Mouse (Mus musculus) spleen, postnatal 4 days (tissue): ENCODE measurements around the gene Gm10318.

ENCODE experiments used
- DNase-seq, 2 experiments: peaks; one replicate each; pipeline ENCODE4 v3.0.0; 2022; ENCODE audit warnings: low spot score in 2 of 2

Gm10318 gene

DNA sequence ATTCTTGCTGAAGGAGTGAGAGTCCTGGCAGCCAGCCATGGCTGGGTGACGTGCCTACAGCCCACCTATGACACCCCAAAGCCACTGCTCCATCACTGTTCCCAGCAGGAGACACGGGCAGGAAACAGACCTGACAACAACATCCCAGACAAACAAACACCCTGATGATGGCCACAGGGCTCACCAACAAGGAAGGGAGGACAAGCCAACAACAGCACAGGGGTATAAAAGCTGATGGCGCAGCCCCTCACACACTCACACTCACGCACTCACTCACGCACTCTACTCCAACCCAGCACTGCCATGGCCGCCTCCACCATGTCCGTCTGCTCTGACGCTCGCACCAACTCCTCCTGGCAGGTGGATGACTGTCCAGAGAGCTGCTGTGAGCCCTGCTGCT lies at the start of gene Gm10318:
Gene Gm10318, plus strand, starts transcription at position 301 of the 400 bp plus-strand sequence.
- DNase-seq, result no peak

DNA sequence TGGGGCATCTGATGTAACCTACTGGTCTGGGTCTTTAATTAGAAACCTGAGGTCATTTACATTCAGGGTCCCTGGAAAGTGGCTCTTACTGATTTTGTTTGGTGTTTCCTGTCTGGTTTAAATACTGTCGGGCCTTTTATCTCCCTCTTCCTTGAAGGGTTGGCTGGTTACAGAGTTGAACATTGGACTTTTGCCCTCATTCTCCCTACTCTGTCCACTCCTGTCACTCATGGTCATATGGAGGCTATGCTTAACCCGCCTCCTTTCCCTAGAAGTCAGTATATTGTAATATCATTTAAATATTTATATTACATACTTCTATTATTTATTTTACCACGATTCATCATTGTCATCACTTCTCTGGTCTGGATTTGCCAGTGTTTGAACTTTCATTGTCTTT lies 48.6 kb upstream of the Gm10318 start:
- no peak for DNase-seq

DNA sequence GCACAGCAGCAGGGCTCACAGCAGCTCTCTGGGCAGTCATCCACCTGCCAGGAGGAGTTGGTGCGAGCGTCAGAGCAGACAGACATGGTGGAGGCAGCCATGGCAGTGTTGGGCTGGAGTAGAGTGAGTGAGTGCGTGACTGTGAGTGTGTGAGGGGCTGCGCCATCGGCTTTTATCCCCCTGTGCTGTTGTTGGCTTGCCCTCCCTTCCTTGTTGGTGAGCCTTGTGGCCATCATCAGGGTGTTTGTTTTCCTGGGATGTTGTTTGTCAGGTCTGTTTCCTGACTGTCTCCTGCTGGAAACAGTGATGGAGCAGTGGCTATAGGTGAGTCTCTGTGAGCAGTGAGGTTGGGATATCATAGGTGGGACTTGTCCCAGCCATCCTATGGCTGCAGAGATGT lies 40.9 kb upstream of the Gm10318 start, which contains the start of gene Gm9507:
Gene Gm9507, minus strand, starts transcription at position 101 of the 400 bp plus-strand sequence.
- no peak for DNase-seq

DNA sequence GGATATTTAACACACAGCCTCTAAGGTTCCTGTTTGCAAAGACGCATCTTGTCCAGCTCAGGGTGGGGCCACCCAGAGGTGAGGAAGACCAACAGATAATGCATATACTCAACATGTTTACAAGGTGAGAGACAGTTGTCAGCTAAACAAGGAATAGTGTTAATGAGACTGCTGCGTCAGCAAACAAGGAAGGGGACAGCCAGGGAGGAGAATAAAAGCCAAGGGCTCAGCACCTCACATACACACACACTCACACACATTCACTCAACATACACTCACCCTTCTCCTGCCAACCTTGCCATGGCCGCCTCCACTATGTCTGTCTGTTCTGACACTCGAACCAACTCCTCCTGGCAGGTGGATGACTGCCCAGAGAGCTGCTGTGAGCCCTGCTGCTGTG lies 38.3 kb upstream of the Gm10318 start, which contains the start of gene Gm2696:
Gene Gm2696, plus strand, starts transcription at position 301 of the 400 bp plus-strand sequence.
- no peak for DNase-seq

DNA sequence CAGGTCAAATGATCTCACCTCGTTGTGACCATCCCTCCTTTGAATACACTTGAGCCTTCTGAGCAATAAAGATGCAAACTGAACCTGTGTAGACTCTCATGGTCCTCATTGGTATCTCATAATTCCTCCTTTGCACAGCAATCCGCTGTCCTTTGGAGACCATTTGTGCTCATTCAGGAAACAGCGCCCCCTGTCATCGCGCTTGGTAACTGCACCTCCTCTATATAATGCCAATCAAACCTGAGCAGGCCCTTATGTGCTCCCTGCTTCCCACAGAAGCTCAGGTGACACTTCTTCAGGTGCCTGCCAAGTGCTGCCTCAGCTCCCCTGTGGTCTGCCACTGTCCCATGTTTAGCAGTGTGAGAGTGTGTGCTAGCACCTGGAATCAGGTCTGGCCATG lies 37.1 kb upstream of the Gm10318 start:
- peak in 1 of 2 experiments; percentile 69 for DNase-seq

DNA sequence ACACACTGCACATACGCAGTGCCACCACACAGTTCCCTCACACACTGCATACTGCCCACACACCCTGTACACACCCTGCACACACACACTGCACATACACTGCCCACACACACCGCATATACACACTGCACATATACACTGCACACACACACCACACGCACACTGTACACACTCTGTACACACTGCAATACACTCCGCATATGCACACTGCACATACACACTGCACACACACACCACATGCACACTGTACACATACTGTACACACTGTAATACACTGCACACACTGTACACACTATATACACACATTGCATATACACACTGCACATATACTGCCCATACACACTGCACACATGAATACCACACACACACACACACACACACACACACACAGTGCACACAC lies 34.1 kb upstream of the Gm10318 start:
- no peak for DNase-seq

DNA sequence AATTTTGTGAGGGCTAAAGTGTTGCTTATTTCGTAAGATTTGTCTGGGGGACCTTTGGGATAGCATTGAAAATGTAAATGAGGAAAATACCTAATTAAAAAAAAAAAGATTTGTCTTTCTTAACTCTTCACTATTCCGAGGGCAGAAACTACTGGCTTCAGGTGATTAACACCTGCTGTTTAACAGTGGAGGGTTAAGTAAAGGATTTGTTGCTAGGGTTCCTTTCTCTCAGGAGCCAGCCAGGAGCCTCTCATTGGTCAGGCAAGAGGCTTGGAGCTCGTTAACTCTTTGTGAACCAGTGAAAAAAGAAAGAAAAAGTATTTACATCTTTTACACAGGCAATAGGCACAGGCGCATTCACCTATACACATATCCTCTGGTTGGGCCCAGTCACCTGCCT lies 33.5 kb upstream of the Gm10318 start:
- no peak for DNase-seq

DNA sequence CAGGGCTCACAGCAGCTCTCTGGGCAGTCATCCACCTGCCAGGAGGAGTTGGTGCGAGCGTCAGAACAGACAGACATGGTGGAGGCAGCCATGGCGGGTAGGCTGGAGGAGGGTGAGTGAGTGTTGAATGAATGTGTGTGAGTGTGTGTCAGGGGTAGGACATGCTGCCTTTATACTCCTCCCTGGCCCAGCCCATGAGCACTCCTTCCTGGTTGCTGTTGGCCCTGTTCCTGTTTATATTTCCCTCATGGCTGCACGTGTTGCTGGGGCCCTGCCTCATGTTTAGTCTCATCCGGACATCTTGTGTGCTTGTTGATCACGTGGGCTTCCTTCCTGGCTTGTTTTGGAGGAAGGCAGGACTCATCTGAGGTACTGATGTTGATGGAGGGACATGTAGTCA lies 25.7 kb upstream of the Gm10318 start, which contains the start of gene Krtap10-4:
Gene Krtap10-4, minus strand, starts transcription at position 145 of the 400 bp plus-strand sequence.
- no peak for DNase-seq

DNA sequence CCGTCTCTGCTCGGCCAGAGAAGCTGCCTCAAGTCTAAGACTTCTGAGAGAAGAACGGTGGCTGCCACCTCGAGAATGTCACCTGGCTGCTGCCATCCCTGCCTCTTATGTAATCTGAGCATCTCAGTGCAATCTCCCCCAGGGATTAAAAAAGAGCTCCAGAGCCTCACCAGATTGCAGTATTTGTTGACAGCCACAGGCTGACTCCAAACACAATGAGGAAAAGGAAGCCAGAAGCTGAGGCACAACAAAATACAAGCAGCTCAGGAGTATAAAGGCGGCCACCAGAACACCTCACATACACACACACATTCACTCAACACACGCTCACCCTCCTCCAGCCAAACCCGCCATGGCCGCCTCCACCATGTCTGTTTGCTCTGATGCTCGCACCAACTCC lies 17.0 kb upstream of the Gm10318 start, which contains the start of gene Krtap10-10:
Gene Krtap10-10, plus strand, starts transcription at position 301 of the 400 bp plus-strand sequence.
- no peak for DNase-seq

DNA sequence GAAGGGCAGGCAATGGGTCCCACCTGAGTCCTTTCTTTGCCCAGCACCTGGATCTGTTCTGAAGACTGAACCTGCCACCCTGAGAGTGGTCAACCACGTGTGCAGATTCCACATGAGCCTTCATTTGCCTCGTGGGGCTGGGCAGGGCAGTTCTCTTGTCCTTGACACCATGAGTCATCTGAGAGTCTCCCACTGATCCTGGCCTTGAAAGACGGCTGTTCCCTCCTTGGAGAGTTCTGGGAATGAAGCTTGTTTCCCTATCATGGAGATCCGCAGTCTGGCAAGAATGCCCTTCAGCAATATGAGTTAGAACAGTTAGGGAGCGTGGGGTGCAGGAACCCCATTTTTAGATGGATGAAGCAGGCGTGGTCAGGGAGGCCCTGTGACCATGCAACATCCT lies 13.7 kb upstream of the Gm10318 start:
- DNase-seq, result no peak

DNA sequence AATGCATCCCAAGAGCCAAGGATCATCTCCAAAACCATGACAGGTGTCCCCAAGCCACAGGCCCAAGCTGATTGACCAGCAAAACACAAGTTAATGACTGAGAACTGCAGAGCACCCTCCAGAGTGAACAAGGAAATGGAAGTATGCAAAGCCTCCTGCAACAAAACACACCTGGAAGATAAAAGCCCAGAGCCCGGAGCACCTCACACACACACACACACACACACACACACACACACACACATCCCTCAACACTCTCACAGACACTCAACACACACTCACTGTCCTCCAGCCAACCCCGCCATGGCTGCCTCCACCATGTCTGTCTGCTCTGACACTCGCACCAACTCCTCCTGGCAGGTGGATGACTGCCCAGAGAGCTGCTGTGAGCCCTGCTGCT lies 6.2 kb upstream of the Gm10318 start, which contains the start of gene Gm36176:
Gene Gm36176, plus strand, starts transcription at position 301 of the 400 bp plus-strand sequence.
- DNase-seq, result no peak

DNA sequence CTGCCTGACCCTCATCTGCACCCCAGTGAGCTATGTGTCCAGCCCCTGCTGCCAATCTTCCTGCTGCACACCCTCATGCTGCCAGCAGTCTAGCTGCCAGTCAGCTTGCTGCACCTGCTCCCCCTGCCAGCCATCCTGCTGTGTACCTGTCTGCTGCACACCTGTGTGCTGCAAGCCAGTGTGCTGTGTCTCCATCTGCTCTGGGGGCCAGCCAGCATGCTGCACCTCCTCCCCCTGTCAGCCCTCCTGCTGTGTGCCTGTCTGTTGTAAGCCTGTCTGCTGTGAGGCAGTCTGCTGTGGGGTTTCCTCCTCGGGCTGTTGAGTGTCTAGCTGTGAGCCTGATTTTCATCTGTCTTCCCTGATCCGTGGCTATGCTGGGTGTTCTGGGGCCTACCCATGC lies 5.7 kb upstream of the Gm10318 start:
- DNase-seq, result no peak

DNA sequence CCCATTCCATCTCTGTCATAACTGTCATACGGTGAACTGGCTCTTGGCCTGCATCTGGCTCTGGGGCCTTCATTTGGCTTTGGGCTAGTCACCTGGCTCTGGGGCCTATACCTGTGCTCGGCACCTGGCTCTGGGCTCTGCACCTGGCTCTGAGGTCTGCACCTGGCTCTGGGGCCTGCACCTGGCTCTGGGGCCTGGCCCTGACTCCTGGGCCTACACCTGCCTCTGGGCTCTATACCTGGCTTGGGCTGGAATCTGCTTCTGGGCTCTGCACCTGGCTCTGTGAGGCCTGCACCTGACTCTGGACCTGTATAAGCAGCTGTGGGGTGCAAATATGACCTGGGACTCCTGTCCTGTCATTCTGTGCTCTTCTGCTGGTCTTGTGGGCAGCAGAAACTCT lies 5.1 kb upstream of the Gm10318 start:
- DNase-seq, result no peak

DNA sequence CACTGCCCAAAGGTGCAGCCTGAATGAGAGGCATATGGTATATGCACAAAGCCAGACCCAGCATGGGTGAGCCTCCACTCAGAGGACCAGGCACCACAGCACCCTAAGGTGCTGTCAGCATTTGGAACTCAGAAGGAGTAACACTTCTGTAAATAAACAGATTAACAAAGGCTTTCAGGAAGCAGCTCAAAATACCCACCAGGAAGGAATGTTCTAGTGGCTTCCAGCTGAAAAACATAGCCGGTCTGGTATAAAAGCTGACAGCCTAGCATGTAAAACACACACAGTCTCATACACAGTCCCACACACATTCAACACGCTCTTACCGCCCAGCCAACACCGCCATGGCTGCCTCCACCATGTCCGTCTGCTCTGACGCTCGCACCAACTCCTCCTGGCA lies 9.0 kb downstream of the Gm10318 start, which contains the start of gene Gm3285:
Gene Gm3285, plus strand, starts transcription at position 301 of the 400 bp plus-strand sequence.
- no peak for DNase-seq

DNA sequence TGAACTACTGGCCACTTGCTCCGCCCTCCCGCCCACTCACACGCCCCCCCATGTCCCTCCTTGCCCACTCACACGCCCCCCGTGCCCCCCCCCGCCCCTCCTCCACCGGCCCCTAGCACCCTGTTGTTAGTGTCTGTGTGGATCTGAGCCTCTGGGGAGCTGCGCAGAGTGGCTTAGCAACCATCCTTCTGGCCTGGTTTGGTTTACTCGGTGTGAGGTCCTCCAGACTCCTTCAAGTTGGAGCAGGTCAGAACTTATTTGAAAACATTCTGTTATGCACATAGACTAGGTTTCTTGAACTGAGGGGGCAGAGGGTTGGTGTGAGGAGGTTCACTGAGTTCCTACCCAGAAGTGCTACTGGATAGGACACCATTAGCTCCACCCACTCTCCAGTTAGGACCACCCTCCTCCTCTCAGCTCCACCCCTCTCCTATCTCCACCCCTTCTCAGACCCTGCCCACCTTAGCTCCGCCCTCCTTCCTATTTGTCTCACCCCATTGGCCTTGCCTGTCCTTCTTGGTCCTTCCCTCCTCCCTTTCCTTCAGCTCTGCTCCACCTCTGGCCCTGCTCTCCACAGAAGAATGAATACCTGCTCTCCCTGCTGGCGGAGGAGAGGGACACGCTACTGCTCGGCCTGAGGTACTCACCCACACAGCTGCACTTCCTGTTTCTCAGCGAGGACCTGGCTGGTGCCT lies 11.6 kb downstream of the Gm10318 start:
- peak in 1 of 2 experiments; percentile 38 for DNase-seq

DNA sequence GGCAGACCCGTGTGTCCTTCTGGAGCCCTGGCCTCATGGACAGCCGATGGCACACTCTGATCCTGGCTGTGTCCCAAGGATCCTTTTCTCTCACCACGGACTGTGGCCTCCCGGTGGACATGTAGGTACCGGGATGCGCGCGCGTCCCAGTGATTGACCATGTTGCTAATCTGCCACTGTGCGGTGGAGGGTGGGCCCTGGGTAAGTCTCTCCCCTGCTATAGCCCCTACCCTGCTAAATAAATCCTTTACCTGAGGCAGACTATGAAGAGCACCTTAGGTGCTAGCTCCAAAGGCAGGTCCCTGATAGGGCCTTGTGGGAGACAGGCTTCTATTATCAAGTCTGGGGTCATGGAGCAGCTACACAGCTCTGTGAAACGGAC lies 12.1 kb downstream of the Gm10318 start:
- no peak for DNase-seq

DNA sequence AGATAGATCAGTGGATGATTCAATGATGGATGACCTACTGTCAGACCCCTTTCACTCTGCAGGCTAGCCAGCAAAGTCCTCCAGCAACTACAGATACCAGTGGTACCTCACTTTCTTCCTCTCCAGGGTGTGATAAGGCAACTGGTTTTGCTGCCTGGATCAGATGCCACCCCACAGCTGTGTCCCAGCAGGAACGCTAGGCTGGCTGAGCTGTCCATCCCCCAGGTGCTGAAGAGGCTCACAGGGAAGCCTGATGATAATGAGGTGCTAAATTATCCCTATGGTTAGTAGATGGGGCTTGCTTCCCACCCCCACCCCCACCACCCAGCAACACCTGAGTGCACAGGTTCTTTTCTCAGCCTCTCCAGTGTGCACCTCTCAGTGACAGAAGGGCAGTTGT lies 14.9 kb downstream of the Gm10318 start:
- DNase-seq, result no peak

DNA sequence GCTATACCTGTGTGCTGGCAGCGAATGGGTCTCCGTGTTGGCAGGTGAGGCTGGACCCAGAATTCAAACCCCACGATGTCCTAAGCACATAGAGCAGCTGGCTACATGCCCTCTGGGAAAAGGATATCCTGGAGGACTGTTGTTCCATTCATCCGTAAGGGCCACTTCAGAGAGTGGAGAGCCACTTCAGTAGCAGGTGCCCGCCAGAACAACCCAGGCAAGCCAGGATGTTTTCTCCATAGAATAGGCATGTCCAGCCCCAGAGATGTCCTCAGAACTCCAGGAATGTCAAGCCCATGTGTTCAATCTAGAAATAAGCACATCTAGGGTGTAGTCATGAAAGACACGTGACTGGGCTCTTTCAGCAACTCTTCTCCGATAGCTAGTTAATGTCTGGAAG lies 17.0 kb downstream of the Gm10318 start:
- no peak for DNase-seq

DNA sequence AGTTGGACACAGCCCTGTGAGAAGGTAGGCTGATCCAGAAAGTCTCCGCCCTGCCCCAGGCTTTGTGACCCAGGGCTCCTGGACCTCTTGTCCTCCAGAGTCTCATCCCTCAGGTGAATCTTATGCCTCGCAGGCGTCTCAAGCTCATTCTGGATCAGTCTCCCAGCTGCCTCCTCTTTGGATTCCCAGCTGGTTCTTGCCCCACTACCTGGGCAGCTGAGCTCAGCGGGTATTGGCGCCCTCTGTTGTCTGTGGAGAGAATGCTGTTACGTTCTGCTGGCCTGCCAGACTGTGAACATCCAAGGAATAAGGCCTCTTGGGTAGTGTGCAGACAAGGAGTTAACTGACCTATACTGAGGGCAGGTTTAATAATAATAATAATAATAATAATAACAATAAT lies 26.3 kb downstream of the Gm10318 start:
- DNase-seq, result no peak

DNA sequence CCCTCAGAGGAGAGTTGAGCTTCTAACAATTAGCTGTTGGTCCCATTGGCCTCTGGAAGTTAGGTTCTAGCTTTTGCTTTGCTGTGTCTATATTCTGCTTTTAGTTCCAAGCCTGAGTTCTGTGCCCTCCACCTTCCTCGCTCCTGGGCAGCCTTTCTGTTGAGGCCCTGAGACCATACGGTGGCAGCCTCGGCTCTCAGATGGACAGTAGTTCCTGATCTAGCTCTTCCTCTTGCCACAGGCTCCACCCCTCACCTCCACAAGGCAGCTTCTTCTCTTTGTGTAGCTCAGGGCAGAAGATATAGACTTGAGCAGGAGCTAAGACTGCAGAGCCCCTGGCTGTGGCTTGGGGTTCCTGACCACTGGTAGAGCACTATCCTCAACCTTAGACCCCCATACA lies 27.6 kb downstream of the Gm10318 start:
- no peak for DNase-seq

DNA sequence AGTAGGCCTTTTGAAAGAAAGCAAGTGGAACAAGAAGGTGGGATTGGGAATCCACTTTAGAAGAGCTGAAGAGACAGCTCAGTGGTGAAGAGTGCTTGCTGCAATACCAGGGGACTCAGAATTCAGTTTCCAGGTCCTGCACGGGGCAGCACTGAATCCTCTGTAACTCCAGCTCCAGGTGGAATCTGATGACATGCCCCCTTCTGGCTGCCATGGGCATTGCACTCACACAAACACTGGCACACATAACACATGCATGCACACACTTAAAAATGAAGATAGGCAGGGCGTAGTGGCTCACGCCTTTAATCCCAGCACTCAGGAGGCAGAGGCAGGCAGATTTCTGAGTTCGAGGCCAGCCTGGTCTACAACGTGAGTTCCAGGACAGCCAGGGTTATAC lies 29.9 kb downstream of the Gm10318 start:
- no peak for DNase-seq

DNA sequence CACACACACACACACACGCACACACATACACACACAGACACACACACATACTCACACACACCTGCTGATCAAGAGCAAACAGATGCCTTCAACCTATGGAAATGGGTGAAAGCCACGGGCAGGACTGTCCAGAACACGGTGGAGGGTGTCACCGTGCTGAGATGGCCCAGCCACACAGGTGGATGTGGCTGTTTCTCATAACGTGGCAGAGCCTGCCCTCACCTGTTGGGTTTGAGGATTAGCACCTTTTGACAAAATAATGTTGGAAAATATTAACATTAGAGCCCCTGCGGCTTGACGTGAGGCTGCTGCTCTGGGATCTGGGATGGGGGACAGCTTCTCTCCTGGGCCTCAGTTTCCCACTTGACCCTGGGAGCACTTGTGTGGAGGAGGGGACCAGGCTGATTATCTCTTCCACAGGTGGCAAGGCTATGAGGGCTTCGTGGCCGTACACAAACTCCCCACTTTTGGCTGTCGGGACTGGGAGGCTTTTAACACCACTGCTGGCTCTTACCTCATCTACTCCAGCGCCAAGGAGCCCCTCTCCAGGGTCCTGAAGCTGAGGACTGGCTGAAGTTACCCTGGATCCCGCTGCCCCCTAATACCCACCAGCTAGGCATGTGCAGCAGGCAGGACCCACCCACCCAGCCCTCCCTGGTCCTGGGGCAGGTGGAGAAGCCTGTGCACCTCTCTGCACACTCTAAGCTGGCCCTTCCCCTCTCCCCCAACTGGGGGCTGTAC lies 33.5 kb downstream of the Gm10318 start:
- DNase-seq, result no peak
